Mouse (Mus musculus): ENCODE results near the gene Gabrb1. TPM values are rescaled to one million over a fixed set of nuclear protein-coding genes. Genes with fewer than 3 reads are reported as not detected.
A peak's percentile ranks its signal among the peaks of the same experiment; 100 is the strongest.

Gene Gabrb1
- total and polyA plus RNA-seq, 3 experiments = 0.03 TPM; not detected in 2

DNA sequence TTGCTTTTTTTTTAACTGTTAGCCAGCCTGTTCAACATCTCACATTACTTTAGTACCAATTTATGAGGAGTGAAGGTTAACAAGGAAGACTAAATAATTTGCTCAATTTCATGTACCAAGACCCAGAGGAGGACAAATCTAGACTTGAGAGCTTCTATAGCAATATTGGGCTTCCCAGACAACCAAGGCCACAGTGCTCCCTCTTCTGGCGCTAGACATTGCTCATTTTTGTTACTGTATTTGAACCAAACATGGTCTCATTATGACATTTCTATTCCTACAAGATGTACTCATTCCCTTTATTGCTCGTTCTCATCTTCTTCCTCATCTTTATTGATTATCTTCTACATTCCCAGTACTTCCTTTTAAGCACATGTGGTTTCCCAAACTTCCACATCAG, 307.6 kb downstream of the Gabrb1 start:
- no peak for DNase-seq (ENCODE audit: low read depth, low spot score)
- H3K27ac ChIP-seq (ENCODE audit: control insufficient read depth, low read depth, low read length) = no peak overlapping the region

DNA sequence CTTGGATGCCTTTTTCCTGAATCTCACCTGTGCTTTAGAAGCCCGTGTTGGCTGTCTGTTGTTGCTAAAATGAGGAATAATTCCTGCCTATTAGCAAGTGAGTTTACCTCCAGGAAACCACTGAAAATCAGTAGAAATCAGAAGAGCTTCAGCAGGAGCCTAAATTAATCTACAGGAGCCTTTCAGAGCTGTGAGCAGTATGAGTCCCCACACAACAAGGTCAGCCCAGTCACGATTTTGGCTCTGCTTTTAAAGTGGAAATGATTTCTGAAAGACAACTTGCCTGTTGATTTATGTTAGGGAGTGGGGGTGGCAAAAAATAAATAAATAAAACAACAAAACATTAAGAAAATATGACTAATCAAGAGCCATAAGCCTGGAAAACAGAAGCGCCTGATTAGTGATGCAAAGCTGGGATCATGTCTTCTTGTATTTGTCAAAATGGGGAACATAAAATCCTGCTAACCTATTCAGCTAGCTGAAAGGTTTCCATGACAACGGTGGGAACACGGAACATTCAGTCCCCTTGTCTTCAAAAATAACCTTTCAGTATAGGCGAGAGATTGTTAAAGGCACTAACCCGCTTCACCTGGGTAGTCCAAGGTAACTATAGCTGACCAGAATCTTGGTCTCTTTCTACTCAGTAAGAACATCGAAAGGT, 312.4 kb downstream of the Gabrb1 start:
- Histone ChIP-seq H3K27me3 (ENCODE audit: control insufficient read depth in 1 of 2, insufficient read depth in 2 of 2, low read length in 2 of 2) (no peaks in the 10 kb centered on the region), H3K27ac (ENCODE audit: control insufficient read depth, low read depth, low read length) (no peak overlapping the region), H3K9ac (ENCODE audit: control insufficient read depth, low read depth, low read length, poor library complexity, severe bottlenecking) (no peak overlapping the region), H3K4me1 (ENCODE audit: control insufficient read depth in 1 of 2, insufficient read depth in 2 of 2, low read length in 2 of 2) (no peaks in the 10 kb centered on the region), H3K4me3 (ENCODE audit: control insufficient read depth in 1 of 2, insufficient read depth in 1 of 2, low read depth in 2 of 2, low read length in 2 of 2) (no peak overlapping the region), H3K79me2 (ENCODE audit: control insufficient read depth, insufficient read depth, low read length, poor library complexity) (no peaks in the 10 kb centered on the region), H3K36me3 (ENCODE audit: control insufficient read depth in 1 of 2, insufficient read depth in 2 of 2, low read length in 2 of 2) (no peaks in the 10 kb centered on the region), H3K9me3 (replicated peaks; ENCODE audit: insufficient read depth, low read length) (no peaks in the 10 kb centered on the region)
- DNase-seq (ENCODE audit: low read depth, low spot score) = peak; percentile 2
- TF ChIP-seq MYB (IDR thresholded peaks at IDR 0.05; ENCODE audit: low read depth, low read length) (no peak), RCOR1 (IDR thresholded peaks at IDR 0.05; ENCODE audit: low read depth, low read length) (no peak), MXI1 (IDR thresholded peaks at IDR 0.05; ENCODE audit: low read depth, low read length) (no peak)

More for the DNA sequence above, 307.6 kb downstream of the Gabrb1 start:
- H3K36me3 ChIP-seq (ENCODE audit: control insufficient read depth in 1 of 2, insufficient read depth in 2 of 2, low read length in 2 of 2) = no peaks in the 10 kb centered on the region
- no peaks in the 10 kb centered on the region for H3K79me2 ChIP-seq (ENCODE audit: control insufficient read depth, insufficient read depth, low read length, poor library complexity)
- H3K27me3 ChIP-seq (ENCODE audit: control insufficient read depth in 1 of 2, insufficient read depth in 2 of 2, low read length in 2 of 2) = no peaks in the 10 kb centered on the region
- TF ChIP-seq EP300 (IDR thresholded peaks at IDR 0.05; ENCODE audit: low read depth in 1 of 2, low read length in 2 of 2) (no peak), USF1 (IDR thresholded peaks at IDR 0.05; ENCODE audit: low read depth, low read length) (no peak), E2F4 (IDR thresholded peaks at IDR 0.05; ENCODE audit: borderline replicate concordance, low read depth, low read length) (no peak), RCOR1 (IDR thresholded peaks at IDR 0.05; ENCODE audit: low read depth, low read length) (no peak), POLR2A (IDR thresholded peaks at IDR 0.05; ENCODE audit: control insufficient read depth in 1 of 2, insufficient read depth in 1 of 2, low read depth in 1 of 2, low read length in 2 of 2, poor library complexity in 1 of 2) (no peak), MXI1 (IDR thresholded peaks at IDR 0.05; ENCODE audit: low read depth, low read length) (no peak), MAZ (IDR thresholded peaks at IDR 0.05; ENCODE audit: low read depth, low read length) (no peak), GATA1 (IDR thresholded peaks at IDR 0.05; ENCODE audit: low read depth, low read length) (no peak), TBP (IDR thresholded peaks at IDR 0.05; ENCODE audit: low read depth, low read length) (no peak), ZNF384 (IDR thresholded peaks at IDR 0.05; ENCODE audit: low read depth, low read length) (no peak), TAL1 (IDR thresholded peaks at IDR 0.05; ENCODE audit: low read length) (no peak), CHD2 (IDR thresholded peaks at IDR 0.05; ENCODE audit: low read length) (no peak), HCFC1 (IDR thresholded peaks at IDR 0.05; ENCODE audit: low read depth, low read length) (no peak), POLR2AphosphoS2 (IDR thresholded peaks at IDR 0.05; ENCODE audit: low read length) (no peak), ZC3H11A (IDR thresholded peaks at IDR 0.05; ENCODE audit: low read depth, low read length) (no peak), ZMIZ1 (IDR thresholded peaks at IDR 0.05; ENCODE audit: low read depth, low read length) (no peak), POLR2AphosphoS5 (IDR thresholded peaks at IDR 0.05; ENCODE audit: borderline replicate concordance, low read depth, low read length) (no peak), ZKSCAN1 (IDR thresholded peaks at IDR 0.05; ENCODE audit: low read depth, low read length) (no peak)
- H3K4me3 ChIP-seq (ENCODE audit: control insufficient read depth in 1 of 2, insufficient read depth in 1 of 2, low read depth in 2 of 2, low read length in 2 of 2) = no peak overlapping the region
- no peak overlapping the region for H3K9ac ChIP-seq (ENCODE audit: control insufficient read depth, low read depth, low read length, poor library complexity, severe bottlenecking)
- no peaks in the 10 kb centered on the region for H3K4me1 ChIP-seq (ENCODE audit: control insufficient read depth in 1 of 2, insufficient read depth in 2 of 2, low read length in 2 of 2)
- no peaks in the 10 kb centered on the region for H3K9me3 ChIP-seq (replicated peaks; ENCODE audit: insufficient read depth, low read length)

Measured in MEL (cell line).